Mouse (Mus musculus) MEL (cell line): ENCODE results near the gene Gramd2. TPM values are rescaled to one million over a fixed set of nuclear protein-coding genes. Genes with fewer than 3 reads are reported as not detected.

ENCODE experiments used
- DNase-seq: peaks from one replicate; pipeline ENCODE4 v3.0.0; 2011; ENCODE audit warnings: low read depth, low spot score
- H3K27ac ChIP-seq: 2 replicates; pipeline ENCODE4 v1.5.1; 2012; ENCODE audit warnings: low read depth, mild to moderate bottlenecking, control low read depth, low read length, moderate library complexity; ENCODE audit not compliant: control insufficient read depth
- H3K27me3 ChIP-seq, 2 experiments: fragments of 150-350 bp in 1 of 2; sonication (generic) in 1 of 2; 2 replicates each; pipeline ENCODE4 v1.6.1; 2012; ENCODE audit warnings: low read length in 2 of 2, mild to moderate bottlenecking in 2 of 2, improper control_type of control experiment in 1 of 2, moderate library complexity in 1 of 2; ENCODE audit not compliant: insufficient read depth in 2 of 2, control insufficient read depth in 1 of 2
- H3K36me3 ChIP-seq, 2 experiments: 2 replicates each; pipeline ENCODE4 v1.6.1; 2012 to 2014; ENCODE audit warnings: low read length in 2 of 2, improper control_type of control experiment in 1 of 2, inconsistent platforms in 1 of 2, mild to moderate bottlenecking in 1 of 2; ENCODE audit not compliant: insufficient read depth in 2 of 2, control insufficient read depth in 1 of 2
- H3K4me1 ChIP-seq, 2 experiments: fragments of 150-350 bp in 1 of 2; sonication (generic) in 1 of 2; 2 replicates each; pipeline ENCODE4 v1.6.1; 2012; ENCODE audit warnings: low read length in 2 of 2, improper control_type of control experiment in 1 of 2, mild to moderate bottlenecking in 1 of 2; ENCODE audit not compliant: insufficient read depth in 2 of 2, control insufficient read depth in 1 of 2
- H3K4me3 ChIP-seq, 2 experiments: fragments of 150-350 bp in 1 of 2; sonication (generic) in 1 of 2; 2 replicates each; pipeline ENCODE4 v1.5.1; 2012; ENCODE audit warnings: low read depth in 2 of 2, low read length in 2 of 2, mild to moderate bottlenecking in 2 of 2, moderate library complexity in 2 of 2, control low read depth in 1 of 2, improper control_type of control experiment in 1 of 2; ENCODE audit not compliant: control insufficient read depth in 1 of 2, insufficient read depth in 1 of 2
- H3K79me2 ChIP-seq: 2 replicates; pipeline ENCODE4 v1.6.1; 2012; ENCODE audit warnings: mild to moderate bottlenecking, low read length, moderate library complexity; ENCODE audit not compliant: control insufficient read depth, poor library complexity, insufficient read depth
- H3K9ac ChIP-seq: 2 replicates; pipeline ENCODE4 v1.6.1; 2012; ENCODE audit warnings: low read depth, mild to moderate bottlenecking, control low read depth, low read length, moderate library complexity; ENCODE audit not compliant: control insufficient read depth, poor library complexity, severe bottlenecking
- H3K9me3 ChIP-seq: fragments of 150-350 bp; sonication (generic); replicated peaks from 2 replicates; pipeline ENCODE4 v1.6.1; 2012; ENCODE audit warnings: mild to moderate bottlenecking, low read length, improper control_type of control experiment, moderate library complexity; ENCODE audit not compliant: insufficient read depth
- CHD1 ChIP-seq: IDR thresholded peaks from 2 replicates; pipeline ENCODE4 v1.6.1; 2012; ENCODE audit warnings: low read depth, mild to moderate bottlenecking, inconsistent platforms, low read length, improper control_type of control experiment
- CHD2 ChIP-seq: IDR thresholded peaks from 2 replicates; pipeline ENCODE4 v1.6.1; 2011; ENCODE audit warnings: low read length, improper control_type of control experiment
- E2F4 ChIP-seq: IDR thresholded peaks from 2 replicates; pipeline ENCODE4 v1.6.1; 2011; ENCODE audit warnings: low read depth, low read length, improper control_type of control experiment, borderline replicate concordance
- ETS1 ChIP-seq: IDR thresholded peaks from 2 replicates; pipeline ENCODE4 v1.6.1; 2012; ENCODE audit warnings: low read depth, mild to moderate bottlenecking, inconsistent platforms, low read length, improper control_type of control experiment, moderate library complexity
- GATA1 ChIP-seq: IDR thresholded peaks from 2 replicates; pipeline ENCODE4 v1.6.1; 2011; ENCODE audit warnings: low read depth, low read length, improper control_type of control experiment
- HCFC1 ChIP-seq: IDR thresholded peaks from 2 replicates; pipeline ENCODE4 v1.6.1; 2012; ENCODE audit warnings: low read depth, mild to moderate bottlenecking, inconsistent platforms, low read length, improper control_type of control experiment, moderate library complexity
- JUND ChIP-seq: IDR thresholded peaks from 2 replicates; pipeline ENCODE4 v1.6.1; 2011; ENCODE audit warnings: low read depth, mild to moderate bottlenecking, improper control_type of control experiment, low read length
- KAT2A ChIP-seq: conservative IDR thresholded peaks from 2 replicates; pipeline ENCODE4 v1.6.1; 2012; ENCODE audit warnings: low read depth, low read length, improper control_type of control experiment, inconsistent platforms
- MEF2A ChIP-seq: IDR thresholded peaks from 2 replicates; pipeline ENCODE4 v1.6.1; 2014; ENCODE audit warnings: low read depth, mild to moderate bottlenecking, inconsistent platforms, low read length, improper control_type of control experiment; ENCODE audit not compliant: poor library complexity, insufficient replicate concordance, severe bottlenecking; ENCODE audit errors: extremely low read depth
- MYB ChIP-seq: IDR thresholded peaks from 2 replicates; pipeline ENCODE4 v1.6.1; 2011; ENCODE audit warnings: mild to moderate bottlenecking, low read depth, low read length, improper control_type of control experiment
- MYC ChIP-seq: IDR thresholded peaks from 2 replicates; pipeline ENCODE4 v1.6.1; 2011; ENCODE audit warnings: low read depth, mild to moderate bottlenecking, low read length, improper control_type of control experiment, moderate library complexity
- NELFE ChIP-seq: IDR thresholded peaks from 2 replicates; pipeline ENCODE4 v1.6.1; 2011; ENCODE audit warnings: low read depth, low read length, improper control_type of control experiment
- NRF1 ChIP-seq: IDR thresholded peaks from 2 replicates; pipeline ENCODE4 v1.6.1; 2014; ENCODE audit warnings: low read depth, mild to moderate bottlenecking, inconsistent platforms, low read length, improper control_type of control experiment, moderate library complexity; ENCODE audit not compliant: poor library complexity, insufficient read depth, severe bottlenecking
- RAD21 ChIP-seq: IDR thresholded peaks from 2 replicates; pipeline ENCODE4 v1.6.1; 2011; ENCODE audit warnings: mild to moderate bottlenecking, low read depth, low read length, improper control_type of control experiment
- RCOR1 ChIP-seq: IDR thresholded peaks from 2 replicates; pipeline ENCODE4 v1.6.1; 2012; ENCODE audit warnings: low read depth, mild to moderate bottlenecking, inconsistent platforms, low read length, improper control_type of control experiment
- SMC3 ChIP-seq: IDR thresholded peaks from 2 replicates; pipeline ENCODE4 v1.6.1; 2011; ENCODE audit warnings: low read depth, low read length, improper control_type of control experiment
- TAL1 ChIP-seq: IDR thresholded peaks from 2 replicates; pipeline ENCODE4 v1.6.1; 2012; ENCODE audit warnings: mild to moderate bottlenecking, inconsistent platforms, low read length, moderate library complexity, mixed read lengths
- TBP ChIP-seq: IDR thresholded peaks from 2 replicates; pipeline ENCODE4 v1.8.0; 2011; ENCODE audit warnings: low read depth, low read length, improper control_type of control experiment
- TCF12 ChIP-seq: IDR thresholded peaks from 2 replicates; pipeline ENCODE4 v1.6.1; 2014; ENCODE audit warnings: low read depth, mild to moderate bottlenecking, inconsistent platforms, low read length, improper control_type of control experiment, moderate library complexity
- USF2 ChIP-seq, 2 experiments: IDR thresholded peaks; 2 replicates each; pipeline ENCODE4 v1.6.1; 2011 to 2012; ENCODE audit warnings: improper control_type of control experiment in 2 of 2, low read length in 2 of 2, borderline replicate concordance in 1 of 2, inconsistent platforms in 1 of 2, low read depth in 1 of 2, mild to moderate bottlenecking in 1 of 2; ENCODE audit not compliant: insufficient read depth in 1 of 2
- polyA plus RNA-seq, 2 experiments: library from polyadenylated mRNA; stranded (reverse) in 1 of 2; unstranded in 1 of 2; fragments of >175 nt in 1 of 2; fragments of >200 nt in 1 of 2; gene quantifications; 2 replicates each; pipeline versions ENCODE4 v1.2.1 to v1.2.4; 2012; ENCODE audit warnings: low replicate concordance in 2 of 2, low read depth in 1 of 2; ENCODE audit not compliant: insufficient read length in 2 of 2, insufficient read depth in 1 of 2, missing spikeins in 1 of 2
- total RNA-seq: library from RNA; depleted of rRNA; stranded (reverse); fragments of 300-350 nt; gene quantifications from 2 replicates; pipeline ENCODE4 v1.2.3, GENCODE M21; 2012

Gene Gramd2
- total and polyA plus RNA-seq, 3 experiments: 0.04 TPM; not detected in 2

- no peak for TF ChIP-seq TAL1
- TF ChIP-seq JUND: no peak
- TF ChIP-seq HCFC1: no peak
- no peak for TF ChIP-seq MEF2A
- no peak for TF ChIP-seq USF2 (IDR thresholded peaks at IDR 0.05; ENCODE audit: borderline replicate concordance in 1 of 2, insufficient read depth in 1 of 2, low read depth in 1 of 2, low read length in 2 of 2)
- no peak for TF ChIP-seq CHD2
- TF ChIP-seq NRF1: no peak
- TF ChIP-seq RCOR1: no peak
- TF ChIP-seq ETS1: no peak
- no peak for TF ChIP-seq SMC3
- TF ChIP-seq KAT2A: no peak
- no peak for TF ChIP-seq RAD21
- TF ChIP-seq NELFE: no peak
- no peak for TF ChIP-seq MYC
- TF ChIP-seq, all 39 proteins: peak for 0
- H3K9ac ChIP-seq: no peak overlapping the region
- H3K79me2 ChIP-seq: no peaks in the 10 kb centered on the region
- peaks cover 1 to 2% of the 10 kb centered on the region in 2 experiments; a peak in 2 of 4 replicates for H3K27me3 ChIP-seq
- DNase-seq: no peak
- peaks cover 2 to 8% of the 10 kb centered on the region in 2 experiments; a peak in 3 of 4 replicates for H3K4me1 ChIP-seq
- no peak overlapping the region for H3K27ac ChIP-seq
- H3K36me3 ChIP-seq: peaks cover 0 to 3% of the 10 kb centered on the region in 2 experiments; a peak in 2 of 4 replicates
- H3K9me3 ChIP-seq: no peaks in the 10 kb centered on the region
- H3K4me3 ChIP-seq: no peak overlapping the region
These were observed 23.2 kb downstream of the Gramd2 start for GRCm38 (mm10) chr9:59703099-59703498.

- H3K9ac ChIP-seq: no peak overlapping the region
- H3K4me3 ChIP-seq: no peak overlapping the region
- TF ChIP-seq SMC3: no peak
- no peak for TF ChIP-seq CHD2
- no peak for TF ChIP-seq TCF12
- no peak for TF ChIP-seq ETS1
- TF ChIP-seq HCFC1: no peak
- peak; percentile 41; the same call in 1 of the 2 replicates for TF ChIP-seq TBP
- TF ChIP-seq E2F4: no peak
- no peak for TF ChIP-seq KAT2A
- peak; percentile 78 for TF ChIP-seq GATA1
- TF ChIP-seq CHD1: no peak
- no peak for TF ChIP-seq MYB
- TF ChIP-seq, all 39 proteins: peak for 2
- H3K27me3 ChIP-seq: peaks cover 0 to 3% of the 10 kb centered on the region in 2 experiments; a peak in 1 of 4 replicates
- H3K36me3 ChIP-seq: peaks cover 0 to 3% of the 10 kb centered on the region in 2 experiments; a peak in 2 of 4 replicates
- H3K27ac ChIP-seq: no peak overlapping the region
- peaks cover 2 to 8% of the 10 kb centered on the region in 2 experiments; a peak in 3 of 4 replicates for H3K4me1 ChIP-seq
- H3K9me3 ChIP-seq: no peaks in the 10 kb centered on the region
- DNase-seq: peak; percentile 75
- no peaks in the 10 kb centered on the region for H3K79me2 ChIP-seq
These were observed 27.2 kb downstream of the Gramd2 start for GRCm38 (mm10) chr9:59706850-59707825.
